27 mouse cellular contexts compared by ENCODE assay signal in the genomic region with DNA sequence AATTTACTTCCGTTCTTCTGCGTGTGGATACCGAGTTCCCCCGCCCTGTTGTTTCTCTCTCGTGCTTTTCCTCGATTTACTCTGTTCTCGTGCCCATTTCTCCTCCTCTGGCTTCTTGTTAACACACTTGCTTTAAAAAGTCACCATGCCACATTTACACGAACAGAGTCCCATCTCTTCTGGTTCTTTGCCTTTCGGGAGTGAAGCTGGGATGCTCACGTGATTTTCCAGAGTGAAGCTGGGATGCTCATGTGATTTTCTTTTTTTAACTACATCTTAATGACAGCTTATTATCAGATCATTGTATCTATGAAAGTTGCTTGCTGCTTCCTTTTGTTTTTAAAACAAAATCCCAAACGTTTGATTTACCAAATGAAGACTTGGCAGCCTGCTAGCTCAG.
"Had no signal": no experiment of that assay in that cellular context is flagged by ENCODE, and none has a peak within 500 bp of the region (broad histone marks: within the 10 kb centered on the region; RNA-seq: fewer than 3 reads in every experiment).

No protein-coding gene starts in this region.

- H3K4me1 ChIP-seq: hindbrain, embryonic 10.5 days; hindbrain, embryonic 12.5 days; intestine, embryonic 15.5 days; kidney, embryonic 15.5 days; limb, embryonic 10.5 days; limb, embryonic 12.5 days; liver, embryonic 13.5 days; liver, embryonic 15.5 days had no signal

- DNase-seq: gastrocnemius, postnatal 10 days; gastrocnemius, postnatal 25 days; heart, postnatal 14 days; heart, postnatal 4 days; kidney, adult 18-20 months; kidney, adult 8-10 months; kidney, postnatal 14 days; kidney, postnatal 4 days; liver; liver, embryonic 13.5 days had no signal

- H3K9me3 ChIP-seq: heart, embryonic 13.5 days; heart, embryonic 15.5 days; hindbrain, embryonic 10.5 days; hindbrain, embryonic 12.5 days; intestine, embryonic 15.5 days; kidney, embryonic 15.5 days; limb, embryonic 10.5 days; limb, embryonic 12.5 days; liver, embryonic 13.5 days; liver, embryonic 15.5 days had no signal

- H3K4me3 ChIP-seq: heart, embryonic 13.5 days; heart, embryonic 15.5 days; hindbrain, embryonic 10.5 days; hindbrain, embryonic 12.5 days; intestine, embryonic 15.5 days; kidney, embryonic 15.5 days; layer of hippocampus, adult 2 months; left cerebral cortex, adult 2 months; limb, embryonic 10.5 days; limb, embryonic 12.5 days; liver, embryonic 13.5 days; liver, embryonic 15.5 days had no signal

- H3K4me2 ChIP-seq: heart, embryonic 13.5 days; heart, embryonic 15.5 days; hindbrain, embryonic 12.5 days; hindbrain, embryonic 14.5 days; intestine, embryonic 15.5 days; kidney, embryonic 15.5 days; limb, embryonic 12.5 days; liver, embryonic 11.5 days; liver, embryonic 13.5 days; liver, embryonic 15.5 days had no signal

- H3K27ac ChIP-seq: heart, embryonic 13.5 days; heart, embryonic 15.5 days; hindbrain, embryonic 10.5 days; hindbrain, embryonic 12.5 days; hindbrain, embryonic 14.5 days; intestine, embryonic 15.5 days; kidney, embryonic 15.5 days; kidney, postnatal 0 days; layer of hippocampus, adult 2 months; left cerebral cortex, adult 2 months; limb, embryonic 10.5 days; limb, embryonic 12.5 days; liver, embryonic 13.5 days; liver, embryonic 15.5 days had no signal

- ATAC-seq: hindbrain, embryonic 16.5 days; inflammation-experienced regulatory T-cells, adult 6 months; intestine, embryonic 15.5 days; intestine, postnatal 0 days had no signal

- H3K27me3 ChIP-seq: heart, embryonic 13.5 days; heart, embryonic 15.5 days; hindbrain, embryonic 12.5 days; intestine, embryonic 15.5 days; kidney, embryonic 15.5 days; limb, embryonic 12.5 days; liver, embryonic 13.5 days; liver, embryonic 15.5 days had no signal

- H3K36me3 ChIP-seq: heart, embryonic 13.5 days; heart, embryonic 15.5 days; hindbrain, embryonic 10.5 days; hindbrain, embryonic 12.5 days; intestine, embryonic 15.5 days; kidney, embryonic 15.5 days; limb, embryonic 10.5 days; limb, embryonic 12.5 days; liver, embryonic 13.5 days; liver, embryonic 15.5 days had no signal

- H3K9ac ChIP-seq: heart, embryonic 13.5 days; heart, embryonic 15.5 days; hindbrain, embryonic 12.5 days; hindbrain, embryonic 14.5 days; intestine, embryonic 15.5 days; kidney, embryonic 15.5 days; limb, embryonic 12.5 days; liver, embryonic 13.5 days; liver, embryonic 15.5 days had no signal
